Mouse (Mus musculus): Measurements from ENCODE around the gene Ap1b1.

The Ap1b1 gene

DNA sequence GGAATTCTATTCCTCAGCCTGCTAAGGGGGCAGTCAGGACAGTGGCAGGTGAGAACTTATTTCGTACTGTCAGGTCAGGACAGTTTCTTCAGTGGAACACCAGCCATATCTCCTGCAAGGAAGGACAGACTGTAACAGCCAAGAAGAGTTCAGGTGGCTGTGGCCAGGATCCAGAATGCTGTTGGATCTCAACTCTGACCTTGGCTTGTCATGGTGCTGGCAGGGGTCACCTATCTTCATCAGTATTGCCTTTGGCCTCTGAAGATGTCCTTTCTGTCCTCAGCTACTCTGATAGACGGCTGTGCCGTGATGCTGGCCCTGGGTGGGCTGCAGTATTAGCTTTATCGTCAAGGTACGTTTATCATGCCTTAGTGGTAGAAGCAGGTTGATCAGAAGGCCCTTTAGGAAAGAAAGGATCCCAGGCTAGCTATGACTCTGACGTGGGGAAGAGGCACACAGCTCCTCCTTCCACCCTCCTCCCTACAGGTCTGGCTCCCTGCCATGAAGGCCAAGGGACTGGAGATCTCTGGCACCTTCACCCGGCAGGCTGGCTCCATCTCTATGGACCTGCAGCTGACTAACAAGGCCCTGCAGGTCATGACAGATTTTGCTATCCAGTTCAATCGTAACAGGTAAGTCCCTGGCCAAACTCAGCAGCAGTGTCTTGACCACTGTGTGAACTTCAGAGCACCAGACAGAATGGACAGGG lies 50.7 kb downstream of the Ap1b1 start:
- DNase-seq, result peak; percentile 77 to 83

DNA sequence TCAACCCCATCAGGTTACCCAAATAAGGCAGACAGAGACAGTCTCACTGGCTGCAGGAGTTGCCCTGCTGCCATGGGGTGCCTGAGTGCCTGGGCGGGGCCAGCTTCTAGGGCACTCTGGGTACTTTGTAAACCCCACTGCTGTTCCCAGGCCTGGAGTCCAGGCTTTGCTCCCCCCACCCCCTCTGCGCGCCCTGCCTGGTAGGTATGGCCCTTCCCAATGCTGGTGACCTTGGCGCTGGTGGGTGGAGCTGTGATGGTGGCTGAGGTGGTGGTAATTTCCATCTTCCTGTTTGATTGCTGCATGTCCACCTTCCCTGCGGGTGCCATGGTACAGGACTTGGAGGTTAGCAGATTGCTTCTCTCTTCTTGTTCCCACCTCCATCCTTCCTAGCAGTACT lies 54.0 kb downstream of the Ap1b1 start:
- no peak for DNase-seq

DNA sequence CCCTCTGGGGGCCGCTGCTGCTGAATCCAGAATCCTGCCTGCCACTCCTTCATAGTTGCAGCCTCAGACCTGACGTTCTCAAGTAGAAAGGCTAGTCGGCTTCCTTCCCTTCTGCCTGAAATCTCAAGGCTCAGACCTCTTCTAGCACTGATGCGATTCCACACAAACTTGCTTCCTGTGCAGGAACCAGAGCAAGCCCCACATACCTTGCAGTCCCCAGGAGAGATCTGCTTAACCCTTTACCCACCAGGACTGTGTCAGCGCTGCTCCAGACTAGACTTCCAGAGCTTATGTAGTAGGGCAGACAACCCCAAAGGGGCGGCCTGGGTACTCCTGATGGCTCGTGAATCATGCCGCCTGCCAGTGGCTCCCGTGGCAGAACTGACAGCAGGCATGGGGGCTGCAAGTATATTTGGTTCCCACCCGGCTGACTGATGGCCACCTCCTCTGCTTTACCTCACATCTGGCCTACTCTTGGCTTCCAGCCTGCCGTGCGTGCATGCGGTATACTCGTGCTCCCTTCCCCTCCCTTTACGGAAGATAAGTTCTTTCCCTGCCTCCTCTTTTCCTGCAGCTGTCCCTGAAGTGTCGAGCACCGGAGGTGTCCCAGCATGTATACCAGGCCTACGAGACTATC lies 54.6 kb downstream of the Ap1b1 start:
- DNase-seq, result no peak

- DNase-seq, result peak; percentile 47
These were observed 56.2 kb downstream of the Ap1b1 start for GRCm38 (mm10) chr11:5042645-5043381.

- no peak for DNase-seq
These were observed 59.8 kb downstream of the Ap1b1 start for GRCm38 (mm10) chr11:5046321-5046926.

GRCm38 (mm10) chr11:5051629-5052028 lies 65.0 kb downstream of the Ap1b1 start:
- no peak for DNase-seq

GRCm38 (mm10) chr11:5052200-5052854 lies 65.7 kb downstream of the Ap1b1 start:
- DNase-seq, result no peak

GRCm38 (mm10) chr11:5054151-5054550 lies 67.5 kb downstream of the Ap1b1 start:
- no peak for DNase-seq

DNA sequence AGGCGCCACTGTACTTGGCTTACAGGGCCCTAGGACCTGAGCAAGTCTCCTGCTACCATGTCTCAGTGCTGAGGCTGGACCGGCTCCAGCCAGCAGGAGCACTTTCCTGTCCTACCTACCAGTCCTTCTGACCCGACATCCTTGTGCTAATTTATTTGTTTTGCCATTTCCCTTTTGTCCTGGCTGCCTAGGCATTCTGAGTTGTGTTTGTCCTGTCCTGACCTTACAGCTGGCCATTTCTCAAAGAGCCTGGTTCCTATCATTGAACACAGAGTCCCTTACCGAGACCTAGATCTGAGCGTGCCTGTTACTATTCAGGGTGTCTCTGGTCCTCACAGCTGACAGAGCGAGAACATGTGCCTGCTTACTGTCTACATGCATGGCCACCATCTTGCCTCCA lies 68.2 kb downstream of the Ap1b1 start:
- DNase-seq, result no peak

- DNase-seq, result no peak
These were observed 69.6 kb downstream of the Ap1b1 start for GRCm38 (mm10) chr11:5055945-5056938.

DNA sequence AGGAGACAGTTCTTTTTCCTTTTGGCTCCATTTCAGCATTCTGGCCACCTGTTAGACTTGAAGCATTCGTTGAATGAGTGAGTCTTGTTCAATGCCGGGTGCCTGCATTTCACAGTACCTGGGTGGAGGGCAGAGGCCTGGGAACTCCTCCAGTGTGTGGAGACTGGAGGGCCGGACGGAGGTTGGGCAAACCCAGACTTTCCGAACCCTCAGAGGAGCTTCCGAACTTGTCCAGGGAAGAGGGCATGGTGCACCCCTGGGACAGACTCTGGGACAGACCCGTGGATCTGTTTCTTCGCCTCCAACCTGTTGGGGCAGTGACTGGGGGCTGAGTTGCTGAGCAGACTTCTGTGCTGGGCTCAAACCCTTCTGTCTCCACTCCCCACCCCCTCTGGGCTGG lies 70.4 kb downstream of the Ap1b1 start:
- DNase-seq, result no peak

DNA sequence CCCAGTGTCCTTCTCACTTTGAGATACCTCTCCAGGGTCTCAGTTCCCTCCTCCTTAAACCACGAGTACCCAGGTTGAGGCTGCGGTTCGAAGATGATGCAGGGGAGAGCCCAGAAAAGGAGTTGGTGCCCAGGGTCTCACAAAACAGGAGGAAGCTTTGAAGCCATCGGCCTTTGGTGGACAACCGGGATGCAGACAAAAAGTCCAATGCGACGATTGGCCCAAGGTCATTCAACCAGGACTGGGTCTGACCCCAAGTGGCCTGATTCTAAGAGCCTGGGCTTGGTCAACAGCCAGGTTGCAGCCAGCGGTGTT lies 70.9 kb downstream of the Ap1b1 start:
- no peak for DNase-seq

DNA sequence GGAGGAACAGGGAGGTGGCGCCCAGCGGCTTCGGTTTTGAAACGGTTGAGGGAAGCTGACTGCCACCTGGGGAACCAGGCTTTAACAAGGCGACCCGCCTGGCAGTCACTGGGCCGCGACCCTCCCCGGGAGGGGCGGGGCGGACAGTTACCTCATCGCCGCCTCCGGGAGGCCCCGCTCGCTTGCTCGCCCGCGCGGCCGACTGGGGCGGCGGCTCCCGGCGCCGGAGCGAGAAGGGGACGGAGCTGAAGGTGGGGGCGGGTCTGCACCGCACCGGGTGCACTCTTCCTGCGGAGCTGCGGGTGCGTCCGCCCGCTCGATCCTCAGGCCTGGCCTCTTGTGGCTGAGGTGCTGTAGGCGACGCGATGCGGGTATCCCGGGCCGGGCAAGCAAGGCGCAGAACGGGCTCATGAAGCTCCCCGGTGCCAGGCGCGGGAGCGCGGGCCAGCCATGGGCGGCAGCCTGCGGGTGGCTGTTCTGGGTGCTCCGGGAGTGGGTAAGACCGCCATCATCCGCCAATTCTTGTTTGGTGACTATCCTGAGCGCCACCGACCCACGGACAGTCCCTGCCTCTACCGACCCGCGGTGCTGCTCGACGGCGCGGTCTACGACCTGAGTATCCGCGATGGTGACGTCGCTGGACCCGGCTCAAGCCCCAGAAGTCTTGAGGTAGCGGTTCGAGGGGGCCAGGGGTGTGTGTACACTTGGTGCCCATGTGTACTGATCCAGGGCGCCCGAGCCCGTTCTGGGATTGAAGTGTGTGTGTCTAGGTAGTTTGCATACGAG lies 71.4 kb downstream of the Ap1b1 start, which contains the start of gene Rasl10a:
Rasl10a (plus strand) TSS at position 273 of the 786 bp plus-strand sequence.
- no peak for DNase-seq

GRCm38 (mm10) chr11:5058783-5059182 lies 72.2 kb downstream of the Ap1b1 start:
- no peak for DNase-seq

- no peak for DNase-seq
These were observed 72.6 kb downstream of the Ap1b1 start for GRCm38 (mm10) chr11:5059230-5059629.

- DNase-seq, result peak; percentile 42 to 44
These were observed 73.1 kb downstream of the Ap1b1 start for GRCm38 (mm10) chr11:5059704-5060156.

DNA sequence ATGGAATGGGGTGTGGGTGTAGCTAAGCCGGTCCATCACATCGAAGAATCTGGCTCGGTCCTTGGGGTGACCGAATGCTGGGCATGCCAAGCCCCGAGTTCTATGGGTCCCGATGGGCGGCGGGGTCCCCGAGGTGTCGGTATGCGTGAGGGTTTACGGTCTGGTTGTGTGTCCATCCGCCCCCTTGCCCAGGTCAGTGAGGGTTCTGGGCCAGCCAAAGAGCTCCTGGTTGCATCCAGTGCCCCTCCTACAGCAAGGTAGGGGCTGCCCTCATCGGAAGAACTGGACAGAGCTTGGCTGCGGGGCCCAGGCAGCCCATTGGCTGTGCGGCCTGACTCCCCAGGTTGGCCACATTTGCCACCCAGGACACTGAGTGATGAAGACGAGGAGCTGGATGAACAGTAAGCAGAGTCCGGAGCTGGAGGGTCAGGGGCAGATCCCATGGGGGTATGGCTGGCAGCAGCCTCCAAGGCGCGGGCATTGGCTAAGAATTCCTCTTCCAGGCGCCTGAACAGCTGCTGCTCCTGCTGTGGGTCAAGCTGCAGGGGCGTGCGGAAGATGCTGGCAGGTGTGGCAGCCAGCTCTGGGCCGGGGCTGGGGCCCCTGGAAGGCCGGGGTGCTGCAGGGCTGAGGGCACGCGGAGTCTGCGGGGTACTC lies 74.3 kb downstream of the Ap1b1 start:
- DNase-seq, result no peak

DNA sequence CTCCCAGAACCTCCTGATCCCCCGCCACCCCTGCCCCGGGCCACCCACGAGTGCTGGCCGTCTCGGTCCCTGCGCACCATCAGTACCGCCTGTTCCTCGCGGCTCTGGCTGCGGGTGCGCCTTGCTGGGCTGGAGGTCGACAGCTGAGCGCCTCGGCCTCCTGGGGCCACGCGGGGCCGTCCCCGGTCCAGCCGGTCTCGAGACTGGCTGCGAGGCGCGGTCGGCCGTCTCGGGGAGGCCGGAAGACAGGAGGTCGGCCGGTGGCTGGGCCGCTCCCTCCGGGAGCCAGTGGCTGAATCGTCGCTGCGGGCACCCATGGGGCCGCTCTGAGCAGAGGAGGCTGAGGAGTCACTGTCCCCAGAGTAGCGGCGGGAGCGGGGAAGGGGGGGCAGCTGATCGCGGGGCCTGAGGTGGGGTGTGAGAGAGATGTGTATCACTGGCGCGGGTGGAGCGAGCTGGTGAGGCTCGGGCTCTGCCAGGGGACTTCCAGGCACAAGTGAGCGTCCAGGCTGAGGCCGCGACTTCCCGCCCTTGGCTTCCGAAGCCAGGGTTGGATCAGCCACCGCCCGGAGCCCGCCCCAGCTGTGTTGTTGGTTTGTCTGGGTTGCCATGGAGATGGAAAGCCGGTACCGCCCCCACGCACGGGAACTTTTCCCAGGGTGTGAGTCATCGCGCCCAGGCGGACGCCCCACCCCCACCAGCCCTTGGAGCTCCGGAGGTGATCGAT lies 75.0 kb downstream of the Ap1b1 start:
- peak; percentile 76 to 80 for DNase-seq

DNA sequence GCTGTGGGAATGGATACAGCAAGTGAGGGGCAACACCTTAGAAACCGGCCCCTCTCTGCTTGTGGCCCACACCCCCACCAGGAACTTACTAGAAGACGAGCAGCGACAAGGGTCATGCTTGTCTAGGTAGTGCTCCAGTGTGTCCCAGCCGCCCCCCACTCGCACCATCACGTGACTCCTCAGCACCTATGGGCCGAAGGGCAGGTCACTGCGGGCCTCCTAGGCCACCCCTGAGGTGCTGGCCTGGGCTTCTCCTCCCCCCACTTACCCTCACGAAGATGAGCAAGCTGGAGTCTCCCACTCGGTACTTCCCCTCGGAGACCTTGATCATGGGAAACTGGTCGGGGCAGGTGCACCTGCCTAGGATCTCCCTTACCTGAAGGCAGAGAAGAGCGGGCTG lies 75.7 kb downstream of the Ap1b1 start:
- DNase-seq, result no peak

All from cerebellum, postnatal 36 days (tissue).